Comparison of ENCODE assay signal across 21 mouse cellular contexts in the genomic region with DNA sequence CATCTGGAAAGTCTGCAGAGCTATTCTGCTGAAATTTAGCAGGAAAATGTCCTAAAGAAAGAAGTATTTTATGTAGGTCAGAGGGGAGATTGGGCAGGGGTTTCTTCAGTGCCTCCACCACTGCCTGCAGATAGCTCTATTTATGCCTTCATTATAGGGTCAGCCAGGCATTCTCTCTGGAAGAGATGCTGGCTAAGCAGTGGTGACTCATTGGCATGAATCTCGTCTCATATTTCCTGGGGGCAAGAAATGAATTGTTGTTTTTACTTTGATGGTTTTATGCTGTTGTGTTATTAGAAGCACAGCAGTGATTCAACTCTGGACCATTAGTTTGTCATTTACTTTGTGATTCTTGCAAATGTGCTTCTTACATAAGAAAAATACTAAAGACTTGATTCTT. TPM values are rescaled to one million over a fixed set of nuclear protein-coding genes. Genes with fewer than 3 reads are reported as not detected.
"Had no signal": no experiment of that assay in that cellular context is flagged by ENCODE, and none has a peak within 500 bp of the region (broad histone marks: within the 10 kb centered on the region; RNA-seq: fewer than 3 reads in every experiment).

No protein-coding gene starts in this region.

- H3K4me3 ChIP-seq: megakaryocyte, embryonic 14.5 days; midbrain, embryonic 13.5 days; midbrain, embryonic 15.5 days; neural tube, embryonic 12.5 days had no signal

- H3K27ac ChIP-seq: macrophage; midbrain, embryonic 13.5 days; midbrain, embryonic 15.5 days; neural tube, embryonic 12.5 days had no signal

- H3K9me3 ChIP-seq: midbrain, embryonic 13.5 days; midbrain, embryonic 15.5 days; neural tube, embryonic 12.5 days had no signal

- DNase-seq: lung, adult 18-20 months; lung, embryonic 14.5 days; lung, postnatal 10 days; right cerebral cortex, postnatal 14 days; spleen, adult 18-20 months; thymus, adult 18-20 months; thymus, postnatal 14 days; thymus, postnatal 36 days had no signal

- H3K4me2 ChIP-seq: lung, embryonic 14.5 days; midbrain, embryonic 11.5 days; midbrain, embryonic 13.5 days; midbrain, embryonic 15.5 days; neural tube, embryonic 12.5 days had no signal

- H3K4me1 ChIP-seq: midbrain, embryonic 13.5 days; midbrain, embryonic 15.5 days; neural tube, embryonic 12.5 days had no signal

- ATAC-seq: midbrain, embryonic 13.5 days; midbrain, embryonic 15.5 days had no signal

- H3K9ac ChIP-seq: lung, embryonic 14.5 days; midbrain, embryonic 13.5 days; midbrain, embryonic 15.5 days; neural tube, embryonic 12.5 days had no signal

- H3K27me3 ChIP-seq: midbrain, embryonic 13.5 days; midbrain, embryonic 15.5 days; neural tube, embryonic 12.5 days had no signal

RNA-seq across cellular contexts. Expression of a gene that starts 38.4 kb away (rescaled TPM):
- polyA plus RNA-seq: liver, embryonic 16.5 days; lung, embryonic 14.5 days; lung, embryonic 16.5 days; macrophage; midbrain, embryonic 11.5 days; midbrain, embryonic 13.5 days; midbrain, embryonic 15.5 days; midbrain, postnatal 0 days; neural tube, embryonic 12.5 days; neural tube, embryonic 14.5 days; stomach, embryonic 14.5 days; stomach, embryonic 16.5 days; thymus, postnatal 0 days had no signal
